Mouse (Mus musculus): ENCODE measurements at regions not wholly inside any gene's neighbourhood (a gene's known extent, or its start where the extent isn't known, plus 50 kb on each side); places are given as distances from the start of the nearest gene placed in this dataset.

GRCm38 (mm10) chr2:75311191-75311590 lies 347.9 kb upstream of the Hnrnpa3 start:
- no peak overlapping the region for H3K27ac ChIP-seq (replicated peaks; ENCODE audit: low read depth, low read length)
- no peaks in the 10 kb centered on the region; the same call in 1 of the 2 replicates for H3K4me1 ChIP-seq (ENCODE audit: control insufficient read depth, insufficient read depth, insufficient read length, low read length)
- H3K4me3 ChIP-seq (ENCODE audit: insufficient read depth, low read depth, low read length), result no peak overlapping the region

GRCm38 (mm10) chr2:75312246-75312645 lies 346.8 kb upstream of the Hnrnpa3 start:
- Histone ChIP-seq H3K27ac (replicated peaks; ENCODE audit: low read depth, low read length) (no peak overlapping the region), H3K4me1 (ENCODE audit: control insufficient read depth, insufficient read depth, insufficient read length, low read length) (no peaks in the 10 kb centered on the region; the same call in 1 of the 2 replicates), H3K4me3 (ENCODE audit: insufficient read depth, low read depth, low read length) (no peak overlapping the region)

- Histone ChIP-seq H3K4me1 (ENCODE audit: control insufficient read depth, insufficient read depth, insufficient read length, low read length) (no peaks in the 10 kb centered on the region; the same call in 1 of the 2 replicates), H3K4me3 (ENCODE audit: insufficient read depth, low read depth, low read length) (no peak overlapping the region), H3K27ac (replicated peaks; ENCODE audit: low read depth, low read length) (no peak overlapping the region)
These were observed 343.7 kb upstream of the Hnrnpa3 start for GRCm38 (mm10) chr2:75315341-75315740.

GRCm38 (mm10) chr2:75318190-75318589 lies 340.9 kb upstream of the Hnrnpa3 start:
- no peak overlapping the region for H3K4me3 ChIP-seq (ENCODE audit: insufficient read depth, low read depth, low read length)
- H3K27ac ChIP-seq (replicated peaks; ENCODE audit: low read depth, low read length), result no peak overlapping the region
- no peaks in the 10 kb centered on the region for H3K4me1 ChIP-seq (ENCODE audit: control insufficient read depth, insufficient read depth, insufficient read length, low read length)

GRCm38 (mm10) chr2:75324146-75324749 lies 334.8 kb upstream of the Hnrnpa3 start:
- Histone ChIP-seq H3K4me3 (ENCODE audit: insufficient read depth, low read depth, low read length) (no peak overlapping the region), H3K27ac (replicated peaks; ENCODE audit: low read depth, low read length) (no peak overlapping the region), H3K4me1 (ENCODE audit: control insufficient read depth, insufficient read depth, insufficient read length, low read length) (no peaks in the 10 kb centered on the region)

- Histone ChIP-seq H3K27ac (replicated peaks; ENCODE audit: low read depth, low read length) (no peak overlapping the region), H3K4me3 (ENCODE audit: insufficient read depth, low read depth, low read length) (no peak overlapping the region), H3K4me1 (ENCODE audit: control insufficient read depth, insufficient read depth, insufficient read length, low read length) (no peaks in the 10 kb centered on the region)
These were observed 329.5 kb upstream of the Hnrnpa3 start for GRCm38 (mm10) chr2:75329598-75329997.

GRCm38 (mm10) chr2:75341310-75341709 lies 317.8 kb upstream of the Hnrnpa3 start:
- Histone ChIP-seq H3K27ac (replicated peaks; ENCODE audit: low read depth, low read length) (no peak overlapping the region), H3K4me1 (ENCODE audit: control insufficient read depth, insufficient read depth, insufficient read length, low read length) (no peaks in the 10 kb centered on the region; the same call in 1 of the 2 replicates)

GRCm38 (mm10) chr2:75341726-75342280 lies 317.3 kb upstream of the Hnrnpa3 start:
- no peak overlapping the region for H3K4me3 ChIP-seq (ENCODE audit: insufficient read depth, low read depth, low read length)
- 0 out of 2 replicates have a peak overlapping the region, but pooled peaks have one; percentile 29 for H3K27ac ChIP-seq (replicated peaks; ENCODE audit: low read depth, low read length)
- no peaks in the 10 kb centered on the region; the same call in 1 of the 2 replicates for H3K4me1 ChIP-seq (ENCODE audit: control insufficient read depth, insufficient read depth, insufficient read length, low read length)

More at GRCm38 (mm10) chr2:75341310-75341709, 317.8 kb upstream of the Hnrnpa3 start:
- H3K4me3 ChIP-seq (ENCODE audit: insufficient read depth, low read depth, low read length), result no peak overlapping the region

- Histone ChIP-seq H3K4me1 (ENCODE audit: control insufficient read depth, insufficient read depth, insufficient read length, low read length) (no peaks in the 10 kb centered on the region), H3K27ac (replicated peaks; ENCODE audit: low read depth, low read length) (no peak overlapping the region), H3K4me3 (ENCODE audit: insufficient read depth, low read depth, low read length) (no peak overlapping the region)
These were observed 308.2 kb upstream of the Hnrnpa3 start for GRCm38 (mm10) chr2:75350902-75351301.

GRCm38 (mm10) chr2:75351965-75352364 lies 307.1 kb upstream of the Hnrnpa3 start:
- H3K4me1 ChIP-seq (ENCODE audit: control insufficient read depth, insufficient read depth, insufficient read length, low read length), result no peaks in the 10 kb centered on the region
- H3K4me3 ChIP-seq (ENCODE audit: insufficient read depth, low read depth, low read length), result no peak overlapping the region
- H3K27ac ChIP-seq (replicated peaks; ENCODE audit: low read depth, low read length), result no peak overlapping the region

GRCm38 (mm10) chr2:75352564-75352963 lies 306.5 kb upstream of the Hnrnpa3 start:
- Histone ChIP-seq H3K4me1 (ENCODE audit: control insufficient read depth, insufficient read depth, insufficient read length, low read length) (no peaks in the 10 kb centered on the region), H3K4me3 (ENCODE audit: insufficient read depth, low read depth, low read length) (no peak overlapping the region), H3K27ac (replicated peaks; ENCODE audit: low read depth, low read length) (no peak overlapping the region)

- Histone ChIP-seq H3K4me3 (ENCODE audit: insufficient read depth, low read depth, low read length) (no peak overlapping the region), H3K27ac (replicated peaks; ENCODE audit: low read depth, low read length) (no peak overlapping the region), H3K4me1 (ENCODE audit: control insufficient read depth, insufficient read depth, insufficient read length, low read length) (peaks cover 2% of the 10 kb centered on the region; the same call in 1 of the 2 replicates)
These were observed 302.2 kb upstream of the Hnrnpa3 start for GRCm38 (mm10) chr2:75356691-75357375.

- H3K27ac ChIP-seq (replicated peaks; ENCODE audit: low read depth, low read length), result 0 out of 2 replicates have a peak overlapping the region, but pooled peaks have one; percentile 35
These were observed 301.5 kb upstream of the Hnrnpa3 start for GRCm38 (mm10) chr2:75357516-75357915.

GRCm38 (mm10) chr2:75360936-75361335 lies 298.1 kb upstream of the Hnrnpa3 start:
- no peak overlapping the region for H3K4me3 ChIP-seq (ENCODE audit: insufficient read depth, low read depth, low read length)
- H3K4me1 ChIP-seq (ENCODE audit: control insufficient read depth, insufficient read depth, insufficient read length, low read length), result peaks cover 2% of the 10 kb centered on the region; the same call in 1 of the 2 replicates
- no peak overlapping the region for H3K27ac ChIP-seq (replicated peaks; ENCODE audit: low read depth, low read length)

More at GRCm38 (mm10) chr2:75357516-75357915, 301.5 kb upstream of the Hnrnpa3 start:
- Histone ChIP-seq H3K4me3 (ENCODE audit: insufficient read depth, low read depth, low read length) (no peak overlapping the region), H3K4me1 (ENCODE audit: control insufficient read depth, insufficient read depth, insufficient read length, low read length) (peaks cover 2% of the 10 kb centered on the region; the same call in 1 of the 2 replicates)

- Histone ChIP-seq H3K4me3 (ENCODE audit: insufficient read depth, low read depth, low read length) (no peak overlapping the region), H3K27ac (replicated peaks; ENCODE audit: low read depth, low read length) (no peak overlapping the region), H3K4me1 (ENCODE audit: control insufficient read depth, insufficient read depth, insufficient read length, low read length) (no peaks in the 10 kb centered on the region)
These were observed 282.4 kb upstream of the Hnrnpa3 start for GRCm38 (mm10) chr2:75376666-75377065.

All from brown adipose tissue, adult 24 weeks (tissue).